Mouse (Mus musculus) megakaryocyte, embryonic 14.5 days (primary cell): Measurements from ENCODE around the gene Uso1.

Experiments used
- FLI1 ChIP-seq: IDR thresholded peaks from 2 replicates; pipeline ENCODE4 v1.6.1; 2012; ENCODE audit warnings: low read length, inconsistent platforms, mixed read lengths
- GATA1 ChIP-seq: IDR thresholded peaks from 3 replicates; pipeline ENCODE4 v1.6.1; 2012; ENCODE audit warnings: mixed read lengths, low read length, inconsistent platforms, borderline replicate concordance

- TF ChIP-seq GATA1 (no peak), FLI1 (no peak)
Observed at GRCm38 (mm10) chr5:92239333-92240232, 101.8 kb downstream of the Uso1 start.
